Mouse (Mus musculus) megakaryocyte, adult 5-6 weeks (primary cell): Measurements from ENCODE around the gene Dglucy. TPM values are rescaled to one million over a fixed set of nuclear protein-coding genes. Genes with fewer than 3 reads are reported as not detected.

Experiments
- ATAC-seq: 2 replicates; pipeline ENCODE4 v1.8.0; 2016; ENCODE audit warnings: mild to moderate bottlenecking, inconsistent platforms; ENCODE audit not compliant: poor library complexity, severe bottlenecking
- total RNA-seq, 2 experiments: library from RNA; stranded (forward) in 1 of 2; stranded (reverse) in 1 of 2; fragments of 153-499, 151-499 nt in 1 of 2; fragments of 221-1000, 200-1000 nt in 1 of 2; gene quantifications; 2 replicates each; pipeline versions ENCODE4 v1.2.3 to v1.2.4; 2015 to 2017

Dglucy gene
- total RNA-seq, 2 experiments from 2014 or later, result 25.9 to 33.3 TPM

DNA sequence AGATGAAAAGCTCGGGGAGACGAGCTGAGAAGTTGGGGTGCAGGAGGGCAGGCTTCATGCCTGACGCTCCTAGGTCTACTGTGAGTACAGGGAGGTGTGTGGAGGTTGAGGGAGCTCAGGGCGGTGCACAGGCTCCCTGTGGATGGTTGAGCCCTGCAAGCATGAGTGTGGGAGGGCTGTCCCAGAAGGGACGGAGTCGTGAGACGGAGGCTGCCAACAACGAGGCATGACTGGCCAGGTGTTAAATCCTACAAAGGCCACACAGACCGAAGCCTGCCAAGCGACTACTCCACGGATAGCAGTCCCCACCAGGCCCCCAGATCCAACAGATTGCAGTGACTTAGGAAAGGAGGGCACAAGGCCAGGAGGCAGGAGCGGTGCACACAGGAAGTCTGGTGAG lies 131.9 kb downstream of the Dglucy start:
- ATAC-seq, result no peak

- ATAC-seq, result peak; percentile 89
These were observed 145.9 kb downstream of the Dglucy start for GRCm38 (mm10) chr12:100924646-100925339.

GRCm38 (mm10) chr12:100925644-100926619 lies 147.1 kb downstream of the Dglucy start:
- ATAC-seq, result 0 out of 2 replicates have a peak, but pooled peaks have one; percentile 16

DNA sequence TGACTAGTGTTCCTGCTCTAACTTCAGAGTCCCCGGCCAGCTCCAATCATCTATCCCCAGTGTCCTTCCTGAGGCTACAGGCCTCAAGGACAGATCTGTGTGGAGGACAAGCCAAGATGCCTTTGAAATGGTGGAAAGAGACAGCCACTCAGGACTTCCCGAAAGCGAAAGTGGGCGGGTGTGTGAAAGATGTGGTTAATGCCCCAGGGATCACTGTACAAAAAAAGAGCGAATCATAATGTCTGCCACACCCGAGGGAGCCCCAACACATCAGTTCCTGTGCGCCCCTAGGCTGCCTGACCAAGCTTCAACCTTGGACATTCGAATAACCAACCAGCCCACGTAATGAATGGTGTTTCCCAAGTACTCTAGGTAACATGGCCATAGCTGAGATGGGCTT lies 149.4 kb downstream of the Dglucy start:
- ATAC-seq, result no peak

- ATAC-seq, result no peak
These were observed 152.8 kb downstream of the Dglucy start for GRCm38 (mm10) chr12:100931653-100932052.

DNA sequence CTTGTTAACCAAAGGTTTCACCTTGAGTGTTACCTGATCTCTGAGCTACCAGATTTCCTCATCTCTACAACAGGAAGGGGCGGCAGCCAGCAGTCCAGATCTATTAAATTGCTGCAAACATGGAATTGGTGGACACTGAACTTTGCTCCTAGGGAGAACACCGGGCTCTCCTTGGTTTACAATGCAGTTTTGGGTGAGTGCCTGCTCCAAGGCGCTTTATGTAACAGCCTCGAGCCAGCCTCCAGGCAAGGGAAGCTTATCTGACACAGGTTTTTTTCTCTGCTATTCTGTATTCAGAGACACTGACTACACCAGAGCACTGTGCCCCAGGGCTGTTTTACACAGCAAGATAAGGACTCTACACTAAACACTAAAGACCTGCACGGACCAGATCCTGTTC lies 155.9 kb downstream of the Dglucy start:
- ATAC-seq, result no peak

GRCm38 (mm10) chr12:100936116-100936515 lies 157.3 kb downstream of the Dglucy start:
- peak; percentile 90 for ATAC-seq

- no peak for ATAC-seq
These were observed 157.9 kb downstream of the Dglucy start for GRCm38 (mm10) chr12:100936737-100937136.

DNA sequence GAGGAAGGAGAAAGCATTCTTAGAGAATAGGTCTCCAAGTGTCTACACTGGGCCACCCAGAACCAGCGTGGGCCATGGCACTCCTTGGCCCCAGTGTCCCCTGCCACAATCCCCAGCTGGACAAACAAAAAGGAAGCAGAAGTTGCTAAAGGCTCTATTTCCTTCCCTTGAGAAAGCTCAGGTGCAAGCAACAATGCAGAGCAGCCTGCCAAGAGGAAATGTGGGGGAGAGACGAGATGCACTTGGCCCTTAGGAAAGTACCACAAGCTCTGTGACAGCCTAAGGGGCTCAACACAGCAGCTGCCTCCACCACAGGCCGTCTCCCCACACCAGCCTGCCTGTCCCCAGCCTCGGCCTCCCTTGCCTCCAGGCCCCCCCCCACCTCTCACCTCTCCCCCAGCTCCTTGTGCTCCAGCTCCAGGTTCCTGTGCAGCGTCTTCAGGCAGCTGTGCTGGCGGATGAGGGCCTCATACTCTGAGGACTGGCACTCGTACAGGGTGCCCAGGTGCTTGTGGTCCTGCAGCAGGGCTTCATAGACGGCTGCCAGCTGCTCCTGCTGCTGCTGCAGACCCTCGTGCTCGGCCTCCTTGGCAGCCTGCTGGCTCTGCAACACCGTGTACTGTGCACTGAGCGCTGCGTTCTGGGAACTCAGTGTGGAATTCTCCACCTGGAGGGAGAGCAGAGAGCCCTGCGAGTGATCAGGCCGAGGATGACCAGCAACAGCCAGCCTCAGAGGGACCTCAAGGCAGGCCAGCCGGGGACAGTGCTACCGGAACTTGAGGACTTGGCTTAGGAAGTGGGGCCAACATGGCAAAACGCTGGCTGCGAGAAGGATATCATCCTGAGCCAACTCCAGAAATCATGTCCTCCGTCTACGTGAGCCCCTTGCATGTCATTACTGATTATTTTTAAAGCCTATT lies 158.8 kb downstream of the Dglucy start:
- peak; percentile 51 for ATAC-seq

- ATAC-seq, result no peak
These were observed 162.5 kb downstream of the Dglucy start for GRCm38 (mm10) chr12:100941361-100941760.

GRCm38 (mm10) chr12:100943146-100943545 lies 164.3 kb downstream of the Dglucy start:
- ATAC-seq, result no peak

- no peak for ATAC-seq
These were observed 166.1 kb downstream of the Dglucy start for GRCm38 (mm10) chr12:100944921-100945336.

DNA sequence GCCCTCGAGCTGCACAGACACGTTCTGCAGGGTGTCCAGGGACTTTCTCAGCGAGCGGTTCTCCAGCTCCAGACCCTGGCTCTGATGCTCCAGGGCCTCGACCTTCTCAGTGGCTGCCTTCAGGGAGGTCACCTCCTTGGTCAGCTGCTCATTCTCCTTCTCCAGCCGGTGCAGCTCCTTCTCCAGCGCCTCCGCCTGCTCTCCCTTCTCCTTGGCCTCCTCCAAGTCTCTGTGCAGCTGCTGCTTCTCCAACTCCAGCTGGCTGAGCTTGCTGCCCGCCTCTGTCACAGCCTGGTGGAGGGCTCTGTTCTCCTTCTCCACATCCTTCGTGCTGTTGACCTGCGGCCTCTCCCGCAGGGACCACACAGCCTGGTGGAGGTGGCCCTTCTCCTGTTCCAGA lies 166.6 kb downstream of the Dglucy start:
- no peak for ATAC-seq

- ATAC-seq, result no peak
These were observed 167.1 kb downstream of the Dglucy start for GRCm38 (mm10) chr12:100945948-100946347.

Other genes with a start within 250 kb of the Dglucy start
- gene Rps6ka5, start 52.1 kb upstream of the Dglucy start, total RNA-seq (2015), result 18.2 and 19.4 TPM in 2 replicates
- gene Rps6ka5, start 52.1 kb upstream of the Dglucy start, total RNA-seq (2017), result 30.9 and 37.6 TPM in 2 replicates
- 0.11 and 1.1 TPM in 2 replicates for gene Gpr68, start 129.1 kb downstream of the Dglucy start, total RNA-seq (2015)
- gene Gpr68, start 129.1 kb downstream of the Dglucy start, total RNA-seq (2017), result 0.49 and 0.77 TPM in 2 replicates
- 71.2 and 71.7 TPM in 2 replicates for gene Ccdc88c, start 250.0 kb downstream of the Dglucy start, total RNA-seq (2015)
- 195 and 212 TPM in 2 replicates for gene Ccdc88c, start 250.0 kb downstream of the Dglucy start, total RNA-seq (2017)